Mouse (Mus musculus) liver, embryonic 11.5 days (tissue): Measurements from ENCODE around the gene Foxj1. TPM values are rescaled to one million over a fixed set of nuclear protein-coding genes. Genes with fewer than 3 reads are reported as not detected.
A peak's percentile ranks its signal among the peaks of the same experiment; 100 is the strongest.

Experiments used
- ATAC-seq: fragments of 200-750 bp; cut with Nextera tagmentation; replicated peaks from 2 replicates; pipeline ENCODE4 v1.8.0; 2017; ENCODE audit warnings: moderate number of reproducible peaks, mild to moderate bottlenecking, moderate TSS enrichment, moderate library complexity; ENCODE audit not compliant: low FRiP score
- DNase-seq: peaks from one replicate; pipeline ENCODE4 v3.0.0-alpha.2; 2017; ENCODE audit warnings: low spot score
- H3K27ac ChIP-seq: fragments of 300-500 bp; sonication (generic); 2 replicates; pipeline ENCODE4 v1.5.1; 2014; ENCODE audit warnings: mild to moderate bottlenecking, low read depth, low read length, control low read depth
- H3K27me3 ChIP-seq: fragments of 300-500 bp; sonication (generic); replicated peaks from 2 replicates; pipeline ENCODE4 v1.6.1; 2014; ENCODE audit warnings: low read length, mixed read lengths; ENCODE audit not compliant: control insufficient read depth, insufficient read depth
- H3K36me3 ChIP-seq: fragments of 300-500 bp; sonication (generic); 2 replicates; pipeline ENCODE4 v1.6.1; 2014; ENCODE audit warnings: mild to moderate bottlenecking, low read length, moderate library complexity, mixed read lengths; ENCODE audit not compliant: control insufficient read depth, insufficient read depth
- H3K4me1 ChIP-seq: fragments of 300-500 bp; sonication (generic); replicated peaks from 2 replicates; pipeline ENCODE4 v1.6.1; 2014; ENCODE audit warnings: low read length, mixed read lengths; ENCODE audit not compliant: control insufficient read depth, insufficient read depth
- H3K4me2 ChIP-seq: fragments of 300-500 bp; sonication (generic); 2 replicates; pipeline ENCODE4 v1.6.1; 2014; ENCODE audit warnings: mild to moderate bottlenecking, control low read depth, moderate library complexity
- H3K4me3 ChIP-seq: fragments of 300-500 bp; sonication (generic); 2 replicates; pipeline ENCODE4 v1.5.1; 2014; ENCODE audit warnings: low read depth, low read length, control low read depth
- H3K9ac ChIP-seq: fragments of 300-500 bp; sonication (generic); 2 replicates; pipeline ENCODE4 v1.6.1; 2014; ENCODE audit warnings: low read depth, low read length, control low read depth
- H3K9me3 ChIP-seq: fragments of 300-500 bp; sonication (generic); 2 replicates; pipeline ENCODE4 v1.6.1; 2016; ENCODE audit warnings: low read length, inconsistent platforms, mixed read lengths; ENCODE audit not compliant: control insufficient read depth
- WGBS: fragments of 180-500 bp; shearing (Covaris S2); extraction: QIAGEN DNeasy Blood & Tissue Kit; methylation state at CpG from one replicate; pipeline ENCODE4 v1.1.7; 2014; 5-methylcytosine and 5-hydroxymethylcytosine counted together
- polyA plus RNA-seq: library from polyadenylated mRNA; unstranded; fragments of >200 nt; fragmentation: Nextera tagmentation; extraction: Ambion mirVana; gene quantifications from 2 replicates; pipeline ENCODE4 v1.2.1, GENCODE M21; 2014

Foxj1 gene
- polyA plus RNA-seq, 1 experiment from 2014 or later, result 1.3 TPM

DNA sequence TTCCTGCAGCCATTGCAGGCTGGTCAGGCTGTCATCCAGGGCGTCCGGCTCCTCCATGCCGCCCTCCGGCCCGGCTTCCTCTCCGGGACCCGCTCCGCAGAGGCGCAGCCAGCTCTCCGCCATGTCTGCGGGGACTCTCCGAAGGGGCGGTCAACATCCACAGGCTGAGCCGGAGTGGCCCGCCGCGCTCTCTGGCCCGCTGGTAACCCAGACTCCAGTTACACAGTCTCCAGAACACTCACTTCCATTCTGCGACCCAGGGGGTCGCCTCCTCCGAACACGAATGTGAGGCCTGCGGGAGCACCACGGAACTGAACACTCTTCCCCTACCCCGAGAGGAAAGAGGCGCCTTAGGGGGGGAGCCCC is 799 bp downstream of the Foxj1 start:
- DNase-seq (no peak), ATAC-seq (no peak)
- no peak overlapping the region for H3K9ac ChIP-seq
- H3K4me3 ChIP-seq, result peak overlapping the region; percentile 73
- H3K4me2 ChIP-seq, result peak overlapping the region; percentile 100
- WGBS, result 4% methylated on average over 26 of the region's 26 CpGs
- H3K27me3 ChIP-seq, result peaks cover 36% of the 10 kb centered on the region
- no peaks in the 10 kb centered on the region for H3K36me3 ChIP-seq
- no peak overlapping the region for H3K27ac ChIP-seq
- peaks cover 26% of the 10 kb centered on the region for H3K4me1 ChIP-seq
- H3K9me3 ChIP-seq, result no peaks in the 10 kb centered on the region

DNA sequence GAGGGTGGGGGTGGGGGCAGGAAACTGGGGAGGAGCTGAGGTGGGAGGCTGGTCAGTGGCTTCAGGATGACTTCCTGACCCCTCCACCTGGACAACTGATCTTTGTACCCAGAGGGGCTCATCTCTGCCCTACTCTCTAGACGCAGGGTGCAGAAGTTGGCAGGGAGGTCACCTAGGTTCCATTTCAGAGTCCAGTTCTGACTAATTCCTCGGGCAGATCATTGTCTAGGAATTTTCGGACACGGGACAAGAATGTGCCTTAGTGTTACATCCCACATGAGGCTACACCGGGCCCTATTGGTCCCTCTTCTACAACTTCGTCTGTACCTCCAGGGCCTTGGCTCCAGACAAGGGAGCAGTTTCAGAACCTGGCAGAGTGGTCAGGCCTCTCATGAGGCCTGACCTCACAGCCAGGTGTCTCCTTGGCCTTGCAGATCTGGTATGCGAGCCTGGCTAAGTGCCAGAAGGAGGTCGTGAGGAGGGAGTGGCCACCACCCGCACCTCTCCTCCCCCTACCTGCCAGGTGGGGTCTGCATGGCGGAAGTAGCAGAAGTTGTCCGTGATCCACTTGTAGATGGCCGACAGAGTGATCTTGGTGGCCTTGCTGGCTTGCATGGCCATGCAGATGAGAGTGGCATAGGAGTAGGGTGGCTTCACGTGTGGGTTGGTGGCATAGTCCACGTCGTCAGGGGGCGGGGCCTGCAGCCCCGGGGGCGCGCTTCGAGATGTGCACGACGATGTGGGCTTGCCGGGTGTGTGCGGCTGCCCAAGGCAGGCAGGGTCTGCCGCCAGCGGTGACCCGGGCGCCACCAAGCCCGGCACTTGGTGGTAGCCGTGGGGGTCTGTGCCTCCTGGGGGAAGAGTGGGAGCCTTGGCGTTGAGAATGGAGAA is 1.4 kb downstream of the Foxj1 start:
- no peak overlapping the region for H3K9ac ChIP-seq
- WGBS, result 26% methylated on average over 31 of the region's 31 CpGs

DNA sequence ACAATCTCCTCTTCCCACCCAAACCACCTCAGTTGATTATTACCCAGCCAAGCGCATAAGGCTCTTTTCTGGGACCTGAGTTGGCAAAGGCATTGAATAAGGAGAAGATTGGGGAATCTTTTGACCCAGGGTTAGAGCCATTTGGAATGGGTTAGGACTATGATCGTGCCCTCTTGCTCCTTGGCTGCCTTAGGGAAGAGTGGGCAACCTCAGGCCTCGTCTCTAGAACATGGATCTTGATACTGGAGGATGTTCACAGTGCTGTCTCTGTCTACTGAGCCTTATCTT is 2.3 kb downstream of the Foxj1 start:
- H3K9me3 ChIP-seq, result no peaks in the 10 kb centered on the region
- H3K36me3 ChIP-seq, result no peaks in the 10 kb centered on the region
- DNase-seq (no peak), ATAC-seq (no peak)
- peak overlapping the region; percentile 100 for H3K4me2 ChIP-seq
- H3K27me3 ChIP-seq, result peaks cover 36% of the 10 kb centered on the region
- H3K27ac ChIP-seq, result peak overlapping the region; percentile 34; the same call in 1 of the 2 replicates
- H3K4me1 ChIP-seq, result peaks cover 26% of the 10 kb centered on the region
- 57% methylated on average over 3 of the region's 3 CpGs for WGBS
- no peak overlapping the region for H3K4me3 ChIP-seq
- no peak overlapping the region for H3K9ac ChIP-seq

More for the DNA sequence above, 1.4 kb downstream of the Foxj1 start:
- Histone ChIP-seq H3K4me3 (peak overlapping the region; percentile 73), H3K9me3 (no peaks in the 10 kb centered on the region), H3K27ac (peak overlapping the region; percentile 34; the same call in 1 of the 2 replicates), H3K36me3 (no peaks in the 10 kb centered on the region), H3K4me2 (peak overlapping the region; percentile 100), H3K4me1 (peaks cover 26% of the 10 kb centered on the region), H3K27me3 (peaks cover 36% of the 10 kb centered on the region)
- ATAC-seq (no peak), DNase-seq (no peak)

DNA sequence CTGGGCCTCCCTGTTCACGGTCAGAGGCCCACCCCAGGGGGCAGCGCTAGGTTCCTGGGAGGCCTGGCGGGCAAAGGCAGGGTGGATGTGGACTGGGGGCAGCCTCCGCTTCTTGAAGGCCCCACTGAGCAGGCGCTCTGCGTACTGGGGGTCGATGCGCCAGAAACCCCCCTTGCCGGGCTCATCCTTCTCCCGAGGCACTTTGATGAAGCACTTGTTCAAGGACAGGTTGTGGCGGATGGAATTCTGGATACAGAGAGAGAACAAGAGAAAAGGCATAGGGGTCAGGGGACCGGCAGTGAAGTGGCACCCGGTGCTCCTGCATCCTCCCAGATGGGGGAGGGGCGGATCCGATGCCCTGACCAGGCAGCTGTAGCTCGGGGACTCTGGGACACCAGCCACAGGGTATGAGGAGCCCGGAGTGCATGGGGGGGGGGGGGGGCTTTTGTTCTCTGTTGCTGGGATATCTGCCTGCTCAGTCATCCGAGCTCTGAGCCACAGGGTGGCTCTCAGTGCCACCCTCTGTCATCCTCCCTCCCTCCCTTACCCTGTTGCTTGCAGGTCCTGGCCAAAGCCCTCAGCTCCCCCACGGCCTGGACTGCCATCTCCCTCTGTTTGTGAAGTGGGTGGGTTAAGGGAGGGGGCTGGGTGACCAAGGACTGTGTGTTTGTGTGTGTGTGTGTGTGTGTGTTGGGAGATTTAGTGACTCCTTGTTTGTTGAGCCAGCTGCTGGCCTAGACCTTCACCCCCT is 2.8 kb downstream of the Foxj1 start:
- Histone ChIP-seq H3K4me1 (peaks cover 26% of the 10 kb centered on the region), H3K9me3 (no peaks in the 10 kb centered on the region), H3K27me3 (peaks cover 33% of the 10 kb centered on the region), H3K36me3 (no peaks in the 10 kb centered on the region), H3K4me2 (peak overlapping the region; percentile 100), H3K27ac (no peak overlapping the region), H3K9ac (no peak overlapping the region), H3K4me3 (no peak overlapping the region)
- 52% methylated on average over 19 of the region's 19 CpGs for WGBS
- DNase-seq (no peak), ATAC-seq (no peak)

DNA sequence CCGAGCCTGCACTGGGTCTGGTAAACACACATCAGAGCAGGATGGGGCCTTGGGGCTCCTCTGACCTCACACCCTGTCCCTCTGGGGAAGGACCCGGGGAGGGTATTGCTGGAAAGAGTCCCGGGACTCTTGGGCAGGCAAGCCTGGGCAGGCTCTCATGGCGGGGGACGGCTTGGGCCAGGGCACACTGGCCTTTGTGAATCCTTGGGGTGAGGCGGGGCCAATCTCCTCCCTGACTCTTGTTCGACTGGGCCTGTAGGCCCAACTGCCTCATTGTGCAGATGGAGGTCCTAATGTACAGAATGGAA is 5.0 kb downstream of the Foxj1 start:
- Histone ChIP-seq H3K9ac (no peak overlapping the region), H3K4me3 (no peak overlapping the region), H3K4me1 (peaks cover 23% of the 10 kb centered on the region), H3K27ac (no peak overlapping the region), H3K4me2 (no peak overlapping the region), H3K9me3 (no peaks in the 10 kb centered on the region), H3K36me3 (no peaks in the 10 kb centered on the region), H3K27me3 (peaks cover 24% of the 10 kb centered on the region)
- no peak for ATAC-seq
- DNase-seq, result no peak
- WGBS, result 81% methylated on average over 7 of the region's 7 CpGs

DNA sequence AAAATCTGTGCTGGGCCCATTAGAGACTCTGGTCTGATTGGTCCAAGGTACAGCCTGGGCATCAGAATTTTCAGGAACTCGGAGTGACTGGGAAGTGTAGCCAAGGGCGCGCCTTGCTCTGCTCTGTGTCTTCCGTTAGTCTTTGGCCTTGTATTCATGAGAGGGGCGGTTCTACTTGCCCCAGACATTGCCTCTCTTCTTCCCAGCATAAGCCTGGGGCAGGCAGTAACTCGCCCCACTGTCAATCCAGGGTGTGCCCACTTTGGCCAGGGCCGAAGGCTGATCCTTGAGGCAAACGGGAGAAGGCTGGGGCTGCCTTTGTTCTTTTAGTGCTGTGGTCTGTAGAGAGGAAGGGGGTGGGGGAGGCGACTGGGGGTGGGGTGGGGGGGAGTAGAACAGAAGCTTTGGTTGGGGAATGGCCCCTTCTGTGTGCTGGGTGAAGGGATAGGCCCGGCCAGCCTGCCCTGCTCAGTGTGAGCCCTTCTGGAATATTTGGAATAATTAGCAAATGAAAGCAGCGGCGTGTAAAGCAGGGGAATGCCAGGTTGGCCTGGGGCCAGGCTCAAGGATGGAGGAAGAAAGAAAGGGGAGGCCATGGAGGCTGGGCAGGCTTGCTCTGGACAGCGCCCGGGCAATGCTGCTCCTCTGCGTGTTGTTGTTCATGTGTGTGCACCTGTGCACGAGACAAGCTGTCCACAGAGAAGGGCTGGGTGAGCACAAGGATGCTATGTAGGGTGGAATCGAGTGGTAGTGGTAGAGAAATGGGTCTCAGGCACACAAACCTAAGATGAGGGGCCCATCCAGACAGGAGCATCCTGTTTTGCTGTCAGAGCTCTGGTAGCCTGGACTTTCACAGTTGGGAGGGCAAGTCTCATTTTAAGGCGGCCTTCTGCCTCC is 5.6 kb downstream of the Foxj1 start:
- H3K36me3 ChIP-seq, result no peaks in the 10 kb centered on the region
- H3K4me1 ChIP-seq, result peaks cover 17% of the 10 kb centered on the region
- no peak overlapping the region for H3K4me2 ChIP-seq
- H3K9me3 ChIP-seq, result no peaks in the 10 kb centered on the region
- H3K9ac ChIP-seq, result no peak overlapping the region
- WGBS, result 60% methylated on average over 18 of the region's 18 CpGs
- ATAC-seq, result no peak
- no peak overlapping the region for H3K27ac ChIP-seq
- H3K4me3 ChIP-seq, result no peak overlapping the region
- DNase-seq, result no peak
- peaks cover 18% of the 10 kb centered on the region for H3K27me3 ChIP-seq

DNA sequence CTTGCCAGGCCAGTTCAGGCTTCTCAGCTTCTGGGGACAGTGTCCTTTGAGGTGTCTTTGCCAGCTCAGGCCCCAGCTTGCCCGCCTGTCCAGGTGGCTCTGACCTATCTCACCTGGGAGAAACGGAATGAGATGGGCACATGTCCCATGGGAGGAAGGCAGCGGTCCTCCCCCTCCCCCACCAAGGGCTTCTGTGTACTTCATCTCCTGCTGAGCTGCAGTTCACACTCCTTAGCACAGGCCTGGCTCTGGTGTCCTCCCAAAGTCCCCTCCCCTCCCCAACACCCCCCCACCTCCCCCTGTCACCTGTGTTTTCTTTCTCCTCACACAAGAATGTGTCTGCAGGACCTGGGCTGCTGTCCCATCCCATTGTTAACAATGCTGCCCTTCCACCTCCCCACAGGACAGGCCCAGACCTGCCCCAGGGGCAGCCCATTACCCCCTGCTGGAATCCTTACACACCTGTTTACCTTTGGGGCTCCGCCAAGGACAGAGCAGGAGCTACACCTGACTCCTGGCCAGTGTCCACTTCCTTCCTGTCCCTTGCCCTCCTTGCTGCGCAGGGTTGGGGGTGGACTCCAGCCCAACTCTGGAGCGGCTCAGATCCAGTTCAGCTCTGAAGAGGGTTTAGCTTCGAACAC is 8.1 kb downstream of the Foxj1 start:
- no peaks in the 10 kb centered on the region; the same call in 1 of the 2 replicates for H3K27me3 ChIP-seq
- no peak overlapping the region for H3K4me3 ChIP-seq
- H3K9me3 ChIP-seq, result no peaks in the 10 kb centered on the region
- H3K36me3 ChIP-seq, result no peaks in the 10 kb centered on the region
- no peak overlapping the region for H3K27ac ChIP-seq
- no peak for DNase-seq
- ATAC-seq, result no peak
- H3K4me1 ChIP-seq, result peaks cover 2% of the 10 kb centered on the region; the same call in 1 of the 2 replicates
- no peak overlapping the region for H3K9ac ChIP-seq
- no peak overlapping the region for H3K4me2 ChIP-seq
- 69% methylated on average over 7 of the region's 7 CpGs for WGBS
